Mouse (Mus musculus): ENCODE measurements at regions not wholly inside any gene's neighbourhood (a gene's known extent, or its start where the extent isn't known, plus 50 kb on each side); places are given as distances from the start of the nearest gene placed in this dataset.

- TF ChIP-seq ZC3H11A (IDR thresholded peaks at IDR 0.05; ENCODE audit: borderline replicate concordance, low read depth, low read length), result no peak
- no peak for TF ChIP-seq HCFC1 (IDR thresholded peaks at IDR 0.05; ENCODE audit: borderline replicate concordance, insufficient read depth, low read length)
- no peak for TF ChIP-seq MAFK (IDR thresholded peaks at IDR 0.05; ENCODE audit: insufficient read depth, low read depth, low read length)
- no peak for TF ChIP-seq CHD2 (IDR thresholded peaks at IDR 0.05; ENCODE audit: low read depth, low read length)
Measured at GRCm38 (mm10) chr9:89831855-89832254, 77.9 kb upstream of the Rasgrf1 start.
